Mouse (Mus musculus) subcutaneous adipose tissue, adult 2 months (tissue): ENCODE data around the gene C130050O18Rik. TPM values are rescaled to one million over a fixed set of nuclear protein-coding genes. Genes with fewer than 3 reads are reported as not detected.

Source experiments
- polyA plus RNA-seq: library from polyadenylated mRNA; depleted of rRNA; stranded (reverse); fragments of >200 nt; gene quantifications from 2 replicates; pipeline ENCODE4 v1.2.3, GENCODE M21; 2012; ENCODE audit warnings: low replicate concordance; rRNA removed

C130050O18Rik gene
- polyA plus RNA-seq: 1.9 and 3.7 TPM in 2 replicates

GRCm38 (mm10) chr5:139404801-139405401, at the start of gene C130050O18Rik:
C130050O18Rik (plus strand) TSS chr5:139405280.

GRCm38 (mm10) chr5:139377468-139378270, 27.4 kb upstream of the C130050O18Rik start, which contains the start of gene Gpr146:
Gpr146 (plus strand) TSS chr5:139377697.

GRCm38 (mm10) chr5:139423026-139423865, 18.2 kb downstream of the C130050O18Rik start, which contains the start of gene Gper1:
Gper1 (plus strand) TSS chr5:139423151.

GRCm38 (mm10) chr5:139460384-139461067, 55.4 kb downstream of the C130050O18Rik start, which contains the start of gene 3110082I17Rik:
3110082I17Rik (minus strand) TSS chr5:139460527.

Other genes with a start within 250 kb of the C130050O18Rik start
- 47.0 and 57.2 TPM in 2 replicates for gene Sun1, start 204.6 kb upstream of the C130050O18Rik start, polyA plus RNA-seq
- 76.9 and 154 TPM in 2 replicates for gene Get4, start 153.0 kb upstream of the C130050O18Rik start, polyA plus RNA-seq
- gene Adap1, start 79.7 kb upstream of the C130050O18Rik start, polyA plus RNA-seq: 36.3 and 61.5 TPM in 2 replicates
- 131 and 211 TPM in 2 replicates for gene Cox19, start 53.9 kb upstream of the C130050O18Rik start, polyA plus RNA-seq
- gene Cyp2w1, start 52.7 kb upstream of the C130050O18Rik start, polyA plus RNA-seq: not detected in 2 replicates
- 34.4 and 64.9 TPM in 2 replicates for gene Gpr146, start 27.6 kb upstream of the C130050O18Rik start, polyA plus RNA-seq
- 7.3 and 9.9 TPM in 2 replicates for gene Gper1, start 17.9 kb downstream of the C130050O18Rik start, polyA plus RNA-seq
- gene 3110082I17Rik, start 55.2 kb downstream of the C130050O18Rik start, polyA plus RNA-seq: 9.0 and 18.2 TPM in 2 replicates
- gene Zfand2a, start 79.3 kb downstream of the C130050O18Rik start, polyA plus RNA-seq: 21.4 and 28.9 TPM in 2 replicates
- gene Uncx, start 138.2 kb downstream of the C130050O18Rik start, polyA plus RNA-seq: not detected in 2 replicates